Comparison of ENCODE assay signal across 8 mouse cellular contexts in the genomic region with DNA sequence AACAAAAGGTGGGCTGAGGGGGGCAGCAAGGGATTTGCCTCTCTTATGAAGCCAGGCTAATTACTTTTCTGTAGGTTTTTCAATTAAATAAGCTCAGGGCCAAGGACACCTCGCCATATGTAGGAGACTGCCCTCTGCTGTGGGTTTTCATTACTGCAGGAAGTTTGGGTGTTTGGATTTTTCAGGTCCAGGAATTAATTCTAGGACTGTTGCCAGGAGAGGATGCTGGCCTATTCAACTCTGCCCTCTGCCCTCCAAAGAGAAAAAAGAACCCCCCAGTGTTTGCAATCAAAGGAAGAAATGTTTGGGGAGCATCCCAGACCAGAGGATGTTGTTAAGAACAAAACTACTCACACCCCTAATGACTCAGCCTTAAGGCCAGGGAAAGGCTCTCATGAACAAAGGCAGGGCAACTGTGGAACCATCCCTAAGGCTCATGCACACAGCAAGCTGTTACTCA. TPM values are rescaled to one million over a fixed set of nuclear protein-coding genes. Genes with fewer than 3 reads are reported as not detected.
DNase-seq lines count a peak whose midpoint lies in the region; ATAC-seq lines count a peak whose summit lies in the region.

No protein-coding gene starts in this region.

- WGBS in heart, embryonic 13.5 days = 3% methylated on average over 1 of the region's 1 CpGs
- 0% methylated on average over 1 of the region's 1 CpGs for WGBS in lung, embryonic 16.5 days

- H3K27ac ChIP-seq in heart, embryonic 13.5 days (replicated peaks) = no peak overlapping the region
- no peak overlapping the region for H3K27ac ChIP-seq in lung, embryonic 16.5 days (ENCODE audit: low read length)

- H3K4me1 ChIP-seq in heart, embryonic 13.5 days = peaks cover 19% of the 10 kb centered on the region
- 0 out of 2 replicates have a peak, but pooled peaks cover 3% of the 10 kb centered on the region for H3K4me1 ChIP-seq in lung, embryonic 16.5 days (replicated peaks; ENCODE audit: control insufficient read depth, insufficient read depth, low read length)

- no peaks in the 10 kb centered on the region for H3K36me3 ChIP-seq in heart, embryonic 13.5 days
- H3K36me3 ChIP-seq in lung, embryonic 16.5 days (ENCODE audit: control insufficient read depth, insufficient read depth, low read length) = no peaks in the 10 kb centered on the region

- no peak for ATAC-seq in heart, embryonic 13.5 days (ENCODE audit: extremely low read depth, insufficient number of reproducible peaks, low FRiP score, low TSS enrichment)
- ATAC-seq in lung, embryonic 16.5 days (ENCODE audit: low read depth) = peak; percentile 23; the same call in 1 of the 2 replicates

- no peak overlapping the region for H3K9ac ChIP-seq in heart, embryonic 13.5 days
- no peak overlapping the region for H3K9ac ChIP-seq in lung, embryonic 16.5 days (ENCODE audit: low read length)

- no peaks in the 10 kb centered on the region for H3K27me3 ChIP-seq in heart, embryonic 13.5 days (replicated peaks)
- no peaks in the 10 kb centered on the region for H3K27me3 ChIP-seq in lung, embryonic 16.5 days (ENCODE audit: control insufficient read depth, insufficient read depth, low read depth, low read length)

- peak; percentile 9 to 48 for DNase-seq in urinary bladder, adult 18-20 months (ENCODE audit: low spot score in 2 of 2)
- DNase-seq in urinary bladder, postnatal 10 days (ENCODE audit: low spot score) = no peak
- peak; percentile 29 for DNase-seq in embryo, embryonic 11.5 days (ENCODE audit: low read depth, low spot score)
- peak; percentile 89 for DNase-seq in layer of hippocampus, adult 11-12 months (ENCODE audit: low spot score)
- peak; percentile 76 for DNase-seq in retina, postnatal 1 day
- DNase-seq in spleen, adult 12 weeks (ENCODE audit: low spot score) = no peak

- H3K4me2 ChIP-seq in heart, embryonic 13.5 days = 0 out of 2 replicates have a peak overlapping the region, but pooled peaks have one; percentile 20
- no peak overlapping the region for H3K4me2 ChIP-seq in lung, embryonic 16.5 days (ENCODE audit: low read depth, low read length)

- no peak overlapping the region for H3K4me3 ChIP-seq in heart, embryonic 13.5 days
- H3K4me3 ChIP-seq in lung, embryonic 16.5 days (ENCODE audit: low read length) = no peak overlapping the region

- H3K9me3 ChIP-seq in heart, embryonic 13.5 days = no peaks in the 10 kb centered on the region
- H3K9me3 ChIP-seq in lung, embryonic 16.5 days (ENCODE audit: control insufficient read depth, low read length) = no peaks in the 10 kb centered on the region

RNA-seq across cellular contexts. Expression of a gene that starts 40.4 kb away (rescaled TPM):
- polyA plus RNA-seq in heart, embryonic 13.5 days (2015; fragmentation: Nextera tagmentation; extraction: Ambion mirVana) = 5.2 and 5.4 TPM in 2 replicates
- 8.1 and 8.3 TPM in 2 replicates for polyA plus RNA-seq in lung, embryonic 16.5 days (2015; fragmentation: Nextera tagmentation; extraction: Ambion mirVana)

Comparison
In these comparisons a context has a peak if more than half of its experiments do, and no peak if none do; other contexts are left out.
1. DNase-seq: peak in urinary bladder, adult 18-20 months (2 of 2), embryo, embryonic 11.5 days (single experiment), layer of hippocampus, adult 11-12 months (single experiment) and retina, postnatal 1 day (single experiment); none in urinary bladder, postnatal 10 days (single experiment) and spleen, adult 12 weeks (single experiment).